Mouse (Mus musculus): ENCODE measurements around the gene Npas3. TPM values are rescaled to one million over a fixed set of nuclear protein-coding genes. Genes with fewer than 3 reads are reported as not detected.
A peak's percentile ranks its signal among the peaks of the same experiment; 100 is the strongest.

Npas3 gene
- polyA plus RNA-seq, 1 experiment = 0.18 TPM

DNA sequence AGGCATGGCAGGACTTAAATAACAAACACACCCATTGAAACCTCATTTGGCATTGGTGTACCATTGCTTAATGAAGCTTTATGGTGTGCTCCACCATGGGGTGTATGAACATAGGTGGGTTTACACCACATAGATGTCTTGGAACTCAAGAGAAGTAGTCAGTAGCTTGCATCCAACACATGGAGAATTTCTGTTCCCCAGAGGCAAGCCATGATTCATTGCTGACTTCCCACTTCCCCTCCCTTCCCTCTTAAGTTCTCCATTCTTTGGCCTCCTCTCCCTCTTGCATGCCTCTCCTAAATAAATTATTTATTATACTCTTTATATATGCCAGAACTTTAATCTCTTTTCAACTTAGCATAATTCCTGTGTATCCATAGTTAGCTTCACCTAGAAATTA, 611.7 kb downstream of the Npas3 start:
- Histone ChIP-seq H3K79me2 (ENCODE audit: control insufficient read depth, insufficient read depth) (no peaks in the 10 kb centered on the region), H3K27me3 (ENCODE audit: control insufficient read depth, insufficient read depth, insufficient read length) (no peaks in the 10 kb centered on the region), H3K4me2 (ENCODE audit: low read depth) (no peak overlapping the region), H3K4me3 (no peak overlapping the region), H3ac (ENCODE audit: control insufficient read depth, insufficient read length) (no peak overlapping the region), H3K36me3 (ENCODE audit: control insufficient read depth, insufficient read depth) (no peaks in the 10 kb centered on the region)
- no peak for TF ChIP-seq POLR2AphosphoS2 (IDR thresholded peaks at IDR 0.05; ENCODE audit: insufficient read length, low read depth)
- TF ChIP-seq TCF3 (IDR thresholded peaks at IDR 0.05; ENCODE audit: insufficient read length, low read depth) = no peak
- TF ChIP-seq REST (IDR thresholded peaks at IDR 0.05; ENCODE audit: insufficient read depth, insufficient read length) = no peak
- TF ChIP-seq USF1 (IDR thresholded peaks at IDR 0.05; ENCODE audit: low read depth) = no peak
- no peak for TF ChIP-seq E2F4 (IDR thresholded peaks at IDR 0.05; ENCODE audit: insufficient read depth)
- no peak for TF ChIP-seq CEBPB (IDR thresholded peaks at IDR 0.05; ENCODE audit: insufficient read depth, poor library complexity, severe bottlenecking)
- TF ChIP-seq MYOD1 (IDR thresholded peaks at IDR 0.05; ENCODE audit: control insufficient read depth in 1 of 3, insufficient read length in 2 of 3, low read depth in 2 of 3) = no peak
- TF ChIP-seq SRF (IDR thresholded peaks at IDR 0.05; ENCODE audit: control insufficient read depth, insufficient read length, low read depth) = no peak
- no peak for TF ChIP-seq MYOG (IDR thresholded peaks at IDR 0.05; ENCODE audit: control insufficient read depth in 1 of 3, insufficient read depth in 1 of 3, insufficient read length in 2 of 3, low read depth in 2 of 3)
- TF ChIP-seq MAX (IDR thresholded peaks at IDR 0.05; ENCODE audit: low read depth) = no peak

- TF ChIP-seq MYOG (IDR thresholded peaks at IDR 0.05; ENCODE audit: control insufficient read depth in 1 of 3, insufficient read depth in 1 of 3, insufficient read length in 2 of 3, low read depth in 2 of 3) (no peak), E2F4 (IDR thresholded peaks at IDR 0.05; ENCODE audit: insufficient read depth) (no peak), POLR2A (IDR thresholded peaks at IDR 0.05; ENCODE audit: insufficient read length, low read depth) (no peak)
- Histone ChIP-seq H3K4me3 (no peak overlapping the region), H3ac (ENCODE audit: control insufficient read depth, insufficient read length) (no peak overlapping the region), H3K79me2 (ENCODE audit: control insufficient read depth, insufficient read depth) (no peaks in the 10 kb centered on the region), H3K4me2 (ENCODE audit: low read depth) (no peak overlapping the region), H3K36me3 (ENCODE audit: control insufficient read depth, insufficient read depth) (no peaks in the 10 kb centered on the region), H3K27me3 (ENCODE audit: control insufficient read depth, insufficient read depth, insufficient read length) (no peaks in the 10 kb centered on the region)
These were observed 613.8 kb downstream of the Npas3 start for GRCm38 (mm10) chr12:53862281-53862680.

- TF ChIP-seq POLR2AphosphoS2 (IDR thresholded peaks at IDR 0.05; ENCODE audit: insufficient read length, low read depth) = no peak
These were observed 616.1 kb downstream of the Npas3 start for GRCm38 (mm10) chr12:53864436-53865136.

DNA sequence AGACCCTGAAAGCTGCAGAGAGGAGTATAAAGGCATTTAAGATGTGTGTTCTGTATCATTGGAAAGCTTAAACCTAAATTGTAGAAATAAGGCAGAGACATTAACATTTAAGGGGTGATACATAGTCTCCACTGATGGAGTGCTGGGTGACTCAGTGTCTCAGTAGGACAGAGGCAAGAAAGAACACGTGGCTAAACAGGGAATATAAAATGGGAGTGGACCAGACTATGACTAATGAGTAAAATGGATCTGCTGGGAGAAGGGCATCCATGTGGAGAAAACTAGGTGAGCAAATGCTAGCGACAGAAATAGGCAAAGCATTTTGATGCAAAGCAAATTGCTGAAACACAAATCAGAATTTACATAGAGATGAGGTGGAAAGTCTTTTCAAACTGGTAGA, 617.2 kb downstream of the Npas3 start:
- no peaks in the 10 kb centered on the region for H3K27me3 ChIP-seq (ENCODE audit: control insufficient read depth, insufficient read depth, insufficient read length)
- H3K79me2 ChIP-seq (ENCODE audit: control insufficient read depth, insufficient read depth) = no peaks in the 10 kb centered on the region
- no peak overlapping the region for H3K4me2 ChIP-seq (ENCODE audit: low read depth)
- no peaks in the 10 kb centered on the region for H3K36me3 ChIP-seq (ENCODE audit: control insufficient read depth, insufficient read depth)
- H3K4me3 ChIP-seq = no peak overlapping the region
- no peak overlapping the region for H3ac ChIP-seq (ENCODE audit: control insufficient read depth, insufficient read length)
- peak; percentile 72 for TF ChIP-seq USF1 (IDR thresholded peaks at IDR 0.05; ENCODE audit: low read depth)
- no peak for TF ChIP-seq TCF3 (IDR thresholded peaks at IDR 0.05; ENCODE audit: insufficient read length, low read depth)
- TF ChIP-seq POLR2AphosphoS2 (IDR thresholded peaks at IDR 0.05; ENCODE audit: insufficient read length, low read depth) = no peak
- no peak for TF ChIP-seq SRF (IDR thresholded peaks at IDR 0.05; ENCODE audit: control insufficient read depth, insufficient read length, low read depth)
- TF ChIP-seq MYOG (IDR thresholded peaks at IDR 0.05; ENCODE audit: control insufficient read depth in 1 of 3, insufficient read depth in 1 of 3, insufficient read length in 2 of 3, low read depth in 2 of 3) = no peak
- TF ChIP-seq CEBPB (IDR thresholded peaks at IDR 0.05; ENCODE audit: insufficient read depth, poor library complexity, severe bottlenecking) = no peak
- no peak for TF ChIP-seq POLR2A (IDR thresholded peaks at IDR 0.05; ENCODE audit: insufficient read length, low read depth)

More at GRCm38 (mm10) chr12:53864436-53865136, 616.1 kb downstream of the Npas3 start:
- Histone ChIP-seq H3ac (ENCODE audit: control insufficient read depth, insufficient read length) (no peak overlapping the region), H3K27me3 (ENCODE audit: control insufficient read depth, insufficient read depth, insufficient read length) (no peaks in the 10 kb centered on the region), H3K79me2 (ENCODE audit: control insufficient read depth, insufficient read depth) (no peaks in the 10 kb centered on the region), H3K4me2 (ENCODE audit: low read depth) (no peak overlapping the region), H3K36me3 (ENCODE audit: control insufficient read depth, insufficient read depth) (no peaks in the 10 kb centered on the region), H3K4me3 (no peak overlapping the region)

- Histone ChIP-seq H3K27me3 (ENCODE audit: control insufficient read depth, insufficient read depth, insufficient read length) (no peaks in the 10 kb centered on the region), H3K4me2 (ENCODE audit: low read depth) (no peak overlapping the region), H3K4me3 (no peak overlapping the region), H3K79me2 (ENCODE audit: control insufficient read depth, insufficient read depth) (no peaks in the 10 kb centered on the region), H3K36me3 (ENCODE audit: control insufficient read depth, insufficient read depth) (no peaks in the 10 kb centered on the region), H3ac (ENCODE audit: control insufficient read depth, insufficient read length) (no peak overlapping the region)
- TF ChIP-seq TCF3 (IDR thresholded peaks at IDR 0.05; ENCODE audit: insufficient read length, low read depth) (no peak), MYOG (IDR thresholded peaks at IDR 0.05; ENCODE audit: control insufficient read depth in 1 of 3, insufficient read depth in 1 of 3, insufficient read length in 2 of 3, low read depth in 2 of 3) (no peak), REST (IDR thresholded peaks at IDR 0.05; ENCODE audit: insufficient read depth, insufficient read length) (no peak), POLR2AphosphoS2 (IDR thresholded peaks at IDR 0.05; ENCODE audit: insufficient read length, low read depth) (no peak), USF1 (IDR thresholded peaks at IDR 0.05; ENCODE audit: low read depth) (no peak), TCF12 (IDR thresholded peaks at IDR 0.05; ENCODE audit: insufficient read depth, poor library complexity, severe bottlenecking) (no peak), POLR2A (IDR thresholded peaks at IDR 0.05; ENCODE audit: insufficient read length, low read depth) (no peak), E2F4 (IDR thresholded peaks at IDR 0.05; ENCODE audit: insufficient read depth) (no peak), SRF (IDR thresholded peaks at IDR 0.05; ENCODE audit: control insufficient read depth, insufficient read length, low read depth) (no peak), MAX (IDR thresholded peaks at IDR 0.05; ENCODE audit: low read depth) (no peak), CEBPB (IDR thresholded peaks at IDR 0.05; ENCODE audit: insufficient read depth, poor library complexity, severe bottlenecking) (no peak), MYOD1 (IDR thresholded peaks at IDR 0.05; ENCODE audit: control insufficient read depth in 1 of 3, insufficient read length in 2 of 3, low read depth in 2 of 3) (no peak)
These were observed 621.5 kb downstream of the Npas3 start for GRCm38 (mm10) chr12:53869981-53870380.
